Mouse (Mus musculus) intestine, embryonic 16.5 days (tissue): ENCODE measurements at regions not wholly inside any gene's neighbourhood (a gene's known extent, or its start where the extent isn't known, plus 50 kb on each side); places are given as distances from the start of the nearest gene placed in this dataset.

ENCODE experiments used
- ATAC-seq: fragments of 200-750 bp; cut with Nextera tagmentation; 2 replicates; pipeline ENCODE4 v1.8.0; 2017; ENCODE audit warnings: moderate TSS enrichment, moderate library complexity
- H3K27ac ChIP-seq: fragments of 300-500 bp; sonication (generic); 2 replicates; pipeline ENCODE4 v1.5.1; 2014; ENCODE audit warnings: mild to moderate bottlenecking, low read length
- H3K27me3 ChIP-seq: fragments of 300-500 bp; sonication (generic); replicated peaks from 2 replicates; pipeline ENCODE4 v1.6.1; 2014; ENCODE audit warnings: low read length, control low read depth, mixed read lengths; ENCODE audit not compliant: control insufficient read depth, insufficient read depth
- H3K36me3 ChIP-seq: fragments of 300-500 bp; sonication (generic); 2 replicates; pipeline ENCODE4 v1.6.1; 2014; ENCODE audit warnings: low read length, control low read depth; ENCODE audit not compliant: control insufficient read depth, insufficient read depth
- H3K4me1 ChIP-seq: fragments of 300-500 bp; sonication (generic); 2 replicates; pipeline ENCODE4 v1.6.1; 2014; ENCODE audit warnings: low read length, control low read depth, mixed read lengths; ENCODE audit not compliant: control insufficient read depth, insufficient read depth
- H3K4me2 ChIP-seq: fragments of 300-500 bp; sonication (generic); 2 replicates; pipeline ENCODE4 v1.6.1; 2014; ENCODE audit warnings: low read depth, low read length, control low read depth
- H3K4me3 ChIP-seq: fragments of 300-500 bp; sonication (generic); 2 replicates; pipeline ENCODE4 v1.5.1; 2014; ENCODE audit warnings: mild to moderate bottlenecking, low read length
- H3K9ac ChIP-seq: fragments of 300-500 bp; sonication (generic); 2 replicates; pipeline ENCODE4 v1.6.1; 2014; ENCODE audit warnings: low read depth, low read length
- H3K9me3 ChIP-seq: fragments of 300-500 bp; sonication (generic); 2 replicates; pipeline ENCODE4 v1.6.1; 2016; ENCODE audit warnings: low read length, control low read depth; ENCODE audit not compliant: control insufficient read depth
- WGBS: fragments of 180-500 bp; shearing (Covaris S2); extraction: QIAGEN DNeasy Blood & Tissue Kit; methylation state at CpG from one replicate; pipeline ENCODE4 v1.1.7; 2014; 5-methylcytosine and 5-hydroxymethylcytosine counted together

DNA sequence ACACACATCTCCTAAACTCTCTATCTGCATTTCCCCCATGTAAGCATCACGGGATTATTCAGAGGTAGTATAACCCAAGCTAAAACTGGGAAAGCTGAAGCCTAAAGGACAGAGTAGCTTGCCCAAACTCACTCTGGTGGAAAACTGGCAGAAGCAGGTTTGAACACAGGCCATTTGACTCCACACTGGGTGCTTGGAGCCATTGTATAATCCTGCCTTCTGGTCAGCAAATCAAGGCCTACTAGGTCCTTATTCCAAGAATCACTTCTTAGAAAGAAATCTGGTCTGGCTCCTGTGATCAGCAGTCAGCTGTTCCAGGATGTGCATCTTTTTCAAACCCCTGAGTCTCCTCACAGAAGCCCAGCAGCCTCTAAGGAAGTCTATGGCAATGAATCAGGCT lies 582.4 kb downstream of the Nfib start:
- no peaks in the 10 kb centered on the region for H3K4me1 ChIP-seq
- ATAC-seq, result no peak
- H3K36me3 ChIP-seq, result no peaks in the 10 kb centered on the region
- H3K9ac ChIP-seq, result no peak overlapping the region
- H3K27me3 ChIP-seq, result no peaks in the 10 kb centered on the region
- no peak overlapping the region for H3K27ac ChIP-seq
- H3K4me2 ChIP-seq, result no peak overlapping the region
- H3K4me3 ChIP-seq, result no peak overlapping the region
- no peaks in the 10 kb centered on the region for H3K9me3 ChIP-seq
- WGBS, result 97% methylated on average over 1 of the region's 1 CpGs

DNA sequence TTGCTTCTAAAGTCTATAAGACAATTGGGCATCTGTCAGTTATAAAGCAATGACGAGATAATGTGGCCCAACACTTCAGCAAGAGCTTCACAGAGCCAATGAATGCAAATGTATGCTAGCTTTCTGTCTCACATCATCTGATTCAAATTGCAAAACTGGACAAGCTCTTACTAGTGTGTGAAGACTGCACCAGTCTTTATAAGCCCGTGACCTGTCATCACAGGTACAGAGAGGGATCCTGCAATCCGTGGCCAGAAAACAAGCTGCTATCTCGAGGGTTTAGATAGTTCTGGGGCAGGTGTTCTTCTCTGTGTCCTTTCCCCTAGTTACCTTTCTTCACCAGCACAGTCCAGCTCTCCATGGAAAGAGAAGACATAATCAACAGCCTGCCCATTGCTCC lies 584.8 kb downstream of the Nfib start:
- H3K9me3 ChIP-seq, result no peaks in the 10 kb centered on the region
- H3K4me3 ChIP-seq, result no peak overlapping the region
- no peak overlapping the region for H3K9ac ChIP-seq
- WGBS, result 84% methylated on average over 4 of the region's 4 CpGs
- no peak overlapping the region for H3K4me2 ChIP-seq
- no peaks in the 10 kb centered on the region for H3K4me1 ChIP-seq
- no peaks in the 10 kb centered on the region for H3K27me3 ChIP-seq
- ATAC-seq, result no peak
- no peaks in the 10 kb centered on the region for H3K36me3 ChIP-seq
- H3K27ac ChIP-seq, result no peak overlapping the region

DNA sequence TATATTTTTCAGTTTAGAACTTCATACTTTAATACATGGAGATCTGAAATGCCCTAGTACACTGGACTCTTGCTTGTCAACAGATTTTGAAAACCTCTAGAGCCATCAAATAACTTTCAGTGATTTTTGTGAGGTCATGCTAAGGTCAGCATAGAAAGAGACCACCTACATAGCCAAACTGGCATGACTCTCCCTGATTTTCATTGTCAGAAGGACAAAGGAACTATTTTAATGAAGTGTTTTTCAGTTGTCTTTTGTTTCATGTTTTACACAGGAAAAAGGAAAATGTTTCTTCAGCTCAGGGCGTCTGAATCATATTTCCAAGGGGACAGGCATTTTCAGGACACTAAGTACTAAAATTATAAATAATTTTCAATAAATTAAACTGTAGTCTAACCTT lies 585.2 kb downstream of the Nfib start:
- Histone ChIP-seq H3K27me3 (no peaks in the 10 kb centered on the region), H3K4me1 (no peaks in the 10 kb centered on the region), H3K36me3 (no peaks in the 10 kb centered on the region), H3K27ac (no peak overlapping the region), H3K9ac (no peak overlapping the region), H3K4me3 (no peak overlapping the region), H3K4me2 (no peak overlapping the region), H3K9me3 (no peaks in the 10 kb centered on the region)
- ATAC-seq, result no peak
- 64% methylated on average over 1 of the region's 1 CpGs for WGBS

DNA sequence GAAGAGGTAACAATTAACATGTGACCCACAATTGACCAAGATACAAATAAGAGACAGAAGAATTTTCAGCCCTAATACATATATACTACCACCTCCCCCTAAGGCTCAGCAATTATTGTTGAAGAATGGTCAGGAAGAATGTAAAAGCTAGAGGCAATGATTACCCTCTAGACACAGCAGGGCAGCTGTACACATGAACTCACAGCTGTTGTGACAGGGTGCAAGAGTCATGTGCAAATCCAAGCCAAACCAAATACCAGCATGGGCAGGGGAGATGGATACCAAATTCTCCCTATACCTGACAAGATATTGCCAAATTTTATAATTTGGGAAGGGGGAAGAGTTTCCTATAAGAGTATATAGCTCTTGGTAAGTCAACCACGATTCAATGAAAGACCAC lies 603.7 kb downstream of the Nfib start:
- Histone ChIP-seq H3K9ac (no peak overlapping the region), H3K4me1 (no peaks in the 10 kb centered on the region), H3K27ac (no peak overlapping the region), H3K4me3 (no peak overlapping the region), H3K36me3 (no peaks in the 10 kb centered on the region), H3K9me3 (no peaks in the 10 kb centered on the region), H3K27me3 (no peaks in the 10 kb centered on the region), H3K4me2 (no peak overlapping the region)
- ATAC-seq, result no peak
- WGBS, result 94% methylated on average over 1 of the region's 1 CpGs

DNA sequence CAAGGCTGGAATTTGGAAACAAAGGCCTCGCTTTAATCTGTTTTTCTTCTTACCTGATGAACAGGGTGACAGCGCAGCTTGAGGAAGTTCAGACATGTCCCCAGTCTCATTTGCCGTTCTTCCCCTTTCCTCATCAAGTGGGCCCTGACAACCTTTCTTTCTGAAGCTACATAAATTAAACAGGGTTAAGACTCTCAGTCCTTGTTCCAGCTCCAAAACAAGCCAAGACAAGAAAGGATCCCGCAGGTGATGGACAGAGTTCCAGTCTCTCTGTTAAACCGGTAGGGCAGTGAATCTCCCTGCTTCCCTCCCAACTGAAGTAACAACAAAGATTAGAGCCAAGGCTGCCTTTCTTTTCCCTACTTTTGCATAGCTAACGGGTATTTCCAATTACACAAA lies 605.6 kb downstream of the Nfib start:
- H3K36me3 ChIP-seq, result no peaks in the 10 kb centered on the region
- H3K4me2 ChIP-seq, result no peak overlapping the region
- no peaks in the 10 kb centered on the region for H3K4me1 ChIP-seq
- H3K9ac ChIP-seq, result no peak overlapping the region
- 77% methylated on average over 6 of the region's 6 CpGs for WGBS
- no peaks in the 10 kb centered on the region for H3K27me3 ChIP-seq
- ATAC-seq, result no peak
- H3K27ac ChIP-seq, result no peak overlapping the region
- H3K4me3 ChIP-seq, result no peak overlapping the region
- H3K9me3 ChIP-seq, result no peaks in the 10 kb centered on the region

DNA sequence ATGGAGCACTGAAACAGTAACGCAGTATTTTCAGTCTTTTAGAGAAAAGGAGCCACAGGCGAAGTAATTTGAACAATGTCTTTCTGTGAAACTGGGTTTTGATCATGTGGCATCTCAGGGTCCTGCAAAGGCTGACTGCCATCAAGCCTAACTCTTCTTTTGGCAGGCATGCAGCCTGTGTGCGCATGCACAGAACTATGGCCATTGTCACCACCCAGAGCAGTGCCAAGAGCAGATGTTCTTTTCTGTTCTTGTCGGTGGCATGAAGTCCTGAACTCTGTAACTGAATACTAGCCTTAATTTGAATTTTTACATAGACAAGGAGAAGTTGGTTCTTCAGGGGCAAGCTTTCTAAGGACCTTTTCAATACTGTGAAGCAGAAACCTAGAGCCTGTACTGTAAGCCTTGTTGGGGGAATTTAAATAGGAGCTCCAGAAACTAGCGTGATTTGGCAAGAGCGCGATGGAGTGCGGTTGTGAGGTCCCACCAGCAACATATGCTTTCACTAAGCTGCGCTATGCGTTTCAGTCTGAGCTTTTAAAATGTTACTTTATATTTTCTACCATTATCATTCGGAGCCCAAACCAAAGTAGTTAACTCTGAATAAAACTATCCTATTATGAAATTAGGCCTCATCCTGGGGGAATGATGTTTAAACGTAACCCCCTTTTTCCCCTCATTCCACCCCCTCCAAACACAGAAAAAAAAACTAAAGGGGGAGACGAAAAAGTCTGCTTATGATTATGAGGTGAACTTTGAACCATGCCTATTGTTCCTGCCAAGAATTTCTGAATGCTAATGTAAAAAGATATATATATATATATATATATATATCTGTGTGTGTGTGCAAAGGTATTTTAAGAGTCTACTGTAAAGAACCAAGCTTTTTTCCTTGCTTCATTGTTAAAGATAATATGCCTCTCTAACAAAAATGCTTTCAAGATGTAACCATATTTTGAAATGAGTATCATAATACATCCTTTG lies 606.3 kb downstream of the Nfib start:
- H3K4me2 ChIP-seq, result no peak overlapping the region
- ATAC-seq, result no peak
- no peaks in the 10 kb centered on the region for H3K9me3 ChIP-seq
- no peak overlapping the region for H3K9ac ChIP-seq
- H3K36me3 ChIP-seq, result no peaks in the 10 kb centered on the region
- 85% methylated on average over 13 of the region's 13 CpGs for WGBS
- H3K4me1 ChIP-seq, result no peaks in the 10 kb centered on the region
- no peaks in the 10 kb centered on the region for H3K27me3 ChIP-seq
- no peak overlapping the region for H3K27ac ChIP-seq
- no peak overlapping the region for H3K4me3 ChIP-seq

DNA sequence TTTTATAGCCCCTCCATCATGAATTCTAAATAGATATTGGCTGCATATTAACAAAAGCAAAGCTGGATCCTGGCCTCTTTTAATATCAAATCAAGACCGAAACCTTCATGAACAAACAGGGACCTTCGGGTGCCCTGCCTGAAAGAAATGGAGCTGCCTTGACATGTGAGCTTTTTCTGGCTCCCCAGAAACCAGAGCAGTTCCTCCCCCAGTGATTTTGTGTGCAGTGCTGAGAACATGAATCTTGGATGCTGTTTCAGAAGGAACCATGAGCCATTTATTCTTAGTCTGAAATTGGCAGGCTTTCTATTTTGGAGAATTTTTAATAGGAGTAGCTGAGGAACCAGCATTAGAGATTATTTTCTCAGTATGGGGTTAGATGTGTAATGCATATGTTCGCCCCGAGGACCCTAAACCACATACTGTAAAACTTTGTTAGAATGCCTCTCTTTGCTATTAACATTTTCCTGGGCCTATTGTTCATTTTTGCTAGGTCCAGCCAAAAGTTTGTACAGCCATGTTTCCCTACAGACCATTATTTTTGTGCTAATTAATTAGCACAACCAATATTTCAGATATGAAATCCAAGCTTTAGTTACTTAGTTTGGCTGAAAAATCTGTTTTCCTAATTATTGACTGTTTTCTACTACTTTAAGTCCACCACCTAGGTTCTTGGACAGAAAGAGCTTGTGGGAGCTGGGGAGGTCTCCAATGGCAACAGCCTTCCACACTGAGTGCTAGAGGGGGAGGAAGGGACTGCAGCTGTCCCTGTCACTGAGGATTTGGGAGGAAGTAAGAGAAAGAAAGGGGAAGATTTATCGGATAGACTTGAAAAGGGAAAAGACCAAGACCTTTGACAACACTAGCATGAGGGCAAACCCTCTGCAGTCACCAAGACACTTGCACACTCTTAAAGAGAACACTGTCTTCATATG lies 613.0 kb downstream of the Nfib start:
- Histone ChIP-seq H3K9me3 (no peaks in the 10 kb centered on the region), H3K27ac (no peak overlapping the region), H3K27me3 (no peaks in the 10 kb centered on the region), H3K4me1 (no peaks in the 10 kb centered on the region), H3K36me3 (no peaks in the 10 kb centered on the region), H3K9ac (no peak overlapping the region), H3K4me2 (no peak overlapping the region), H3K4me3 (no peak overlapping the region)
- WGBS, result 81% methylated on average over 5 of the region's 5 CpGs
- ATAC-seq, result no peak

DNA sequence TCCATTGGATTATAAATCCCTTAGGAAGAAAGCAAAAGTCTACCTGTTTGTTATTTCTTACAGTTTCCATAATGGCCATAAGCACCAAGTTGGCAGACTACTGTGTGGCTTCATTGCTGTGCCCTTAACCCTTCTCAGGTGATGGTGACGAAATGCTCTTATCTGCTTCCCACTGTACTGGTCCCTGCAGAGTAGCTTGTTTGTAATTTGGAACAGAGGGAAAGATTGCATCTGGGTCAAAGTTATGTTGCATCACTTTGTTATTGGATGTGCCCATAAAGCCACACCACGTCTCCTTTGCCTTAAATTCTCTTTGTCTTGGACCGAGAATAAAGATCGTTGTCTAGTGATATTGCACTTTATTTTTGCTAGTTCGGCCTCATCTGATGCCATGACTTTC lies 615.9 kb downstream of the Nfib start:
- H3K36me3 ChIP-seq, result no peaks in the 10 kb centered on the region
- H3K4me2 ChIP-seq, result no peak overlapping the region
- no peak overlapping the region for H3K27ac ChIP-seq
- 93% methylated on average over 5 of the region's 5 CpGs for WGBS
- no peaks in the 10 kb centered on the region for H3K9me3 ChIP-seq
- no peaks in the 10 kb centered on the region for H3K27me3 ChIP-seq
- H3K4me1 ChIP-seq, result no peaks in the 10 kb centered on the region
- no peak for ATAC-seq
- no peak overlapping the region for H3K9ac ChIP-seq
- H3K4me3 ChIP-seq, result no peak overlapping the region

DNA sequence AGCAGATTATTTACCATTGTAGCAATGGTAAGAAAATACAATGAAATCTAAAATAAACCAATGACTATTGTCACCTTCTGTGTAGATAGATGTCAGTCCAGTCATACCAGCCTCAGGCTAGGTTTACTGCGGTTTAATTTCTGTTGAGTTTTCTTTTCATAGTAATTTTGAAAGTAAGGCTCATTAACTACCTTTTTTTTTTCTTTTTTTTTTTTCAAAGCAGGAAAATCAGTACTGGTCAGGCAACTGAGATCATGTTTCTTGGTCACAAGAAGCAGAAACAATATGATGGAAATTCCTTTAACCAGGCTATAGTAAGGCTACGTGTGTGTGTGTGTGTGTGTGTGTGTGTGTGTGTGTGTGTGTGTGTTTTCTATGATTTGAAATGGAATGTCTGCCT lies 622.0 kb downstream of the Nfib start:
- no peak overlapping the region for H3K4me2 ChIP-seq
- H3K4me3 ChIP-seq, result no peak overlapping the region
- no peak overlapping the region for H3K27ac ChIP-seq
- H3K36me3 ChIP-seq, result no peaks in the 10 kb centered on the region
- no peaks in the 10 kb centered on the region for H3K9me3 ChIP-seq
- no peak overlapping the region for H3K9ac ChIP-seq
- H3K27me3 ChIP-seq, result no peaks in the 10 kb centered on the region
- no peaks in the 10 kb centered on the region for H3K4me1 ChIP-seq
- 94% methylated on average over 2 of the region's 2 CpGs for WGBS
- no peak for ATAC-seq
